Mouse (Mus musculus): ENCODE measurements around the gene Tmeff1. TPM values are rescaled to one million over a fixed set of nuclear protein-coding genes. Genes with fewer than 3 reads are reported as not detected.

The Tmeff1 gene
- 2.3 and 3.0 TPM in 2 replicates for polyA plus RNA-seq (2012; rRNA removed)

DNA sequence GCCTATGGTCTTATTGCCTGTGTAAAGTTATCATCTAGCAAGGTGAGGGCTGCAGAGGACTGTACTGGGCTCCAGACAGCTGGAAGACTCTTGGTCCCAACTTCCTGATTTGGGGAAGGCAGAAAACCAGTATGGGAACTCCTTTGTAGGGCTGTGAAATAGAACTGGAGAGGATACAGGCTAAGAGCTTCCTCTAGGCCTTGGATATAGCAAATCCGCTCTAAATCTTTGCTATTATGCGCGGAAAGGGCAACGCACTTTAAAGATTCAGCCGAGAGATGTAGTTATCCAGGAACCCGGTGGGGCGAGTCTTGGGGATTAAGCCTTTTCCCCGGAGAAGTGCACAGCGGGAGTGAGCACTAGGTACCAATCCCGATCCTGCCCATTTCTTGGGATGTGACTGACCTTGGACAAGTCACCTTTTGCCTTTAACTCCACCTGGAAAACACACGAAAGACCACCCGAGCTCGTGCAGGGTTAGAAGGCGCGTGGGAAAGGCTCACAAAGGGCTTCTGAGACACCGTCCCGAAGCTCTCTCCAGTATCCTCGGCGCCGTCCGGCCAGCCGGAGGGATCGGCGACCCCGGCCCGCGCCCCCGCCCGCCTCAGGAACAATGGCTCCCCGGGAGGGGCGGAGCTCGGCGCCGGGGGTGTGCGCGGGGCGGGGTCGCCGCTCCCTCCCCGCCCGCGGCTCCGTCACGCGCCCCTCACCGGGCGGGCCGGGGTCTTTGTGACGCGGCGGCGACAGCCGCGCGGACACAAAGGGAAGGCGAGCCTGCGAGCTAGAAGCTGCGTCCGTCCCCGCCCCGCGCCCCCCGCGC lies at the start of gene Tmeff1:
Gene Tmeff1, plus strand, starts transcription at position 754 of the 820 bp plus-strand sequence.

DNA sequence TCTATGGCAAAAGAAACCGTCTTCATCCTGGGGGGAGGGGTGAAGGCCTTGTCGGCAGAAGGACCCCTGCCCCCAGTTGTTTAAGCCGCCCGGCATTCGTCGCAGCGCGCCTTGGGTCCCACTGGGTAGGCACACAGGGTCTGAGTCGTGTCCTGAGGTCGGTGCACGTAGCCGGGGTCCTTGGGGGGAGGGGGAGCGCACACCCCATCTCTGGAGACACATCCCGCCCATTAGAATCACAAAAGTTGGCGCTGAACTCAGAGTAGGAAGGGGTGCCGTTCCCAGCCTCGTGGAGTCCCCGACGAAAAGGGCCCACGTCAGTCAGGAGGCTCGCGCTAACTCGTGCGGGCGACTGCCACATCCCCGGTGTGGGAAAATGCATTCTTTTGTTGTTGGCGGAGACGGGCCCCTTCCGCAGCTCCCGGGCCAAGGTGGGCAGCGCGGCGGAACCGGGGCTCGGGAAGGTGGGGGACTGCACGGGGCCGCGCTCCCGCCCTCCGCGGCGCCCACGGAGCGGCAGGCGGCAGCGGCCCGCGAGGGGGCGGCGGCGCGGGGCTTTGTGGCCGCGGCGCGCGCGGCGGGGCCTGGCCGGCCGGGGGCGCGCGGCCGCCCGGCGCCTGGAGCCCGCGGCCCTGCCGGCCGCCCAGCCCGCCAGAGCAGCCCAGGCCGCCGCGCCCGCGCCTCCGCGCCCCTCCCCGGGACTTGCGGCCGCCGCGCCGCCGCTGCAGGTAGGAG lies 45.0 kb upstream of the Tmeff1 start, which contains the start of gene Msantd3:
Gene Msantd3, plus strand, starts transcription at position 95 of the 735 bp plus-strand sequence.

DNA sequence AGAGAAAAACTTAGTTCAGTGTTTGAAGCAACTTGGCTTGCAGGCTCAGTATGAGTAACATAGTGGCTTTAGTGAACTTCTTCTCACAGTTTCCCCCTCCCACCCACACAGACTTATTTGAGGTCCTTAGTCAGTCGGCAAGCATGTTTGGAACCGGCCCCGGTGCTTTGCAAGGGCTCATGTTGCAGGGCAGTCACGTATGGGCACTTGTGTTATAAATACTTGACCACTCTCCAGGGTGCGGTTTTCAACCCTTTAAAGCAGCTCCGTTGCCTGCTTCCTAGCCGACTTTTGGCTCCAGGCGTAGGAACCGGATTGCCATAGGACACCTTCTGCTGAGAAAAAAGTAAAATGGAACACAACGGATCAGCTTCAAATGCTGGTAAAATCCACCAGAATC lies 78.3 kb downstream of the Tmeff1 start, which contains the start of gene Cavin4:
Gene Cavin4, plus strand, starts transcription at position 244 of the 400 bp plus-strand sequence.

Other genes with a start within 250 kb of the Tmeff1 start
- gene Tex10, start 111.7 kb upstream of the Tmeff1 start, polyA plus RNA-seq (2012; rRNA removed): 1.5 and 2.6 TPM in 2 replicates
- gene Msantd3, start 45.2 kb upstream of the Tmeff1 start, polyA plus RNA-seq (2012; rRNA removed): 0.45 and 0.47 TPM in 2 replicates
- gene Cavin4, start 78.3 kb downstream of the Tmeff1 start, polyA plus RNA-seq (2012; rRNA removed): 0.05 and 0.09 TPM in 2 replicates

Measured in stomach, adult 2 months (tissue).